Mouse (Mus musculus): ENCODE measurements around the gene Wdfy2.

- TF ChIP-seq GATA1 (IDR thresholded peaks at IDR 0.05; ENCODE audit: borderline replicate concordance, low read length) (no peak), FLI1 (IDR thresholded peaks at IDR 0.05; ENCODE audit: low read length) (no peak)
Observed at GRCm38 (mm10) chr14:62855077-62855835, 17.8 kb downstream of the Wdfy2 start.
